Mouse (Mus musculus) E14TG2a.4 (cell line): ENCODE data around the gene Mrtfa.

ENCODE experiments used
- H3K27me3 ChIP-seq: 2 replicates; pipeline ENCODE4 v1.6.1; 2014; ENCODE audit warnings: low read length, control low read depth; ENCODE audit not compliant: insufficient read depth
- H3K36me3 ChIP-seq: 2 replicates; pipeline ENCODE4 v1.6.1; 2014; ENCODE audit warnings: low read length, control low read depth; ENCODE audit not compliant: insufficient read depth
- H3K4me1 ChIP-seq: replicated peaks from 2 replicates; pipeline ENCODE4 v1.6.1; 2014; ENCODE audit warnings: low read depth, low read length, control low read depth
- H3K4me3 ChIP-seq: replicated peaks from 2 replicates; pipeline ENCODE4 v1.5.1; 2014; ENCODE audit warnings: mild to moderate bottlenecking, low read length
- H3K9me3 ChIP-seq: 2 replicates; pipeline ENCODE4 v1.6.1; 2014; ENCODE audit warnings: low read length, control low read depth
- CTCF ChIP-seq: conservative IDR thresholded peaks from 2 replicates; pipeline ENCODE4 v1.5.1; 2014; ENCODE audit warnings: low read length
- NANOG ChIP-seq: IDR thresholded peaks from 2 replicates; pipeline ENCODE4 v1.6.1; 2014; ENCODE audit warnings: borderline replicate concordance, low read length, mixed read lengths
- POU5F1 ChIP-seq: IDR thresholded peaks from 2 replicates; pipeline ENCODE4 v1.6.1; 2014; ENCODE audit warnings: low read length, borderline replicate concordance

Mrtfa gene

DNA sequence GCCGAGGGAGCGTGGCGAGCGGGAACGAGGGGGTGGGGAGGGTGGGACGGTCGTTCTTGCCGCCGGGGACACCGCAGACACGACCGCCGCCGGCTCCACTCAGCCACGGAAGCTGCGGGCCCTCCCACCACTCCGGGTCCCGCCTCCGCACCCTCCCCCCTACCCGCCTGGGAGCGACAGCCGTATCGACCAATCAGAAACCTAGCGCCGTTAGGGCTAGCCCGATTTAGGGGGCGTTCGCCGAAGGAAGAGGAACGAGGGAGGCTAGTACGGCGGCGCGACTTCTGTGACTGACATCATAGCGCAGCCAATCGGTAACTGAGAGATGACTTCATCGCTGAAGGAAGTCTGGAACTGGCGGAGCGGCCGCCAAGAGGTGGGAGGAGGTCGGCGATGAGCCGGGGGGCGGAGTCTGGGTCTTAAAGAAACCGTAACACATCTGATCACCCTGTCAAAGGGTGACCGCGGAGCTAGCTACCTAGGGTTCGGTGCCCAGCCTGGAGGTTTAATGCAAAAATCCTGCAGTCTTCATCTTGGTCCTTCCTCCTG is at the start of gene Mrtfa:
Gene Mrtfa, minus strand, starts transcription at position 128 of the 549 bp plus-strand sequence.
- H3K4me1 ChIP-seq, result peaks cover 30% of the 10 kb centered on the region
- H3K9me3 ChIP-seq, result no peaks in the 10 kb centered on the region
- TF ChIP-seq POU5F1 (no peak), CTCF (no peak), NANOG (no peak)
- peaks cover 16% of the 10 kb centered on the region; the same call in 1 of the 2 replicates for H3K36me3 ChIP-seq
- H3K4me3 ChIP-seq, result peak within 1 kb of the TSS; percentile 97
- no peaks in the 10 kb centered on the region for H3K27me3 ChIP-seq

DNA sequence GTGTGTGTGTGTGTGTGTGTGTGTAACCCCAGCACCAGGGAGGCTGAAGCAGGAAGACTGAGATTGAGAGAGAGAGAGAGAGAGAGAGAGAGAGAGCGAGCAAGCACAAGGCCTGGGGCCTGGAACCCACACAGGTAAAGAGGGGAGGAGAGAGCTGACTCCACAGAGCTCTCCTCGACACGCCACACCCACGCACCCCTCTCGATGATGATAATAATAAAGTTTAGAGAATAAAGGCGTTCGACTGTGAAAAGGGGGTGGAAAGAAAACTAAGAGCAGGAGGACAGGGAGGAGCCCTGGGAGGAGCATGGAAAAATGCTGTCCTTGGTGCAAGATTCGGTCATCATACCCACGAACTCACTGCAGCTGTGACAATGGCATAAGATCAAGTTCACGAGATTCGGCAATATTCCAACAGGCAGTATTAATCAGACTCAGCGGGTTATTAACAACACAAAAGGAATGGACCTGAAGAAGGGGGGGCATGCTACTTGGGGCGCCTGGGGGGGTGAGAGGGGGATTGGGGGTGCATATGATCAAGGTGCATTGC is 49.3 kb upstream of the Mrtfa start:
- Histone ChIP-seq H3K9me3 (no peaks in the 10 kb centered on the region), H3K27me3 (peaks cover 55% of the 10 kb centered on the region), H3K36me3 (no peaks in the 10 kb centered on the region), H3K4me3 (no peak overlapping the region), H3K4me1 (peaks cover 19% of the 10 kb centered on the region)
- TF ChIP-seq NANOG (no peak), POU5F1 (no peak), CTCF (no peak)

DNA sequence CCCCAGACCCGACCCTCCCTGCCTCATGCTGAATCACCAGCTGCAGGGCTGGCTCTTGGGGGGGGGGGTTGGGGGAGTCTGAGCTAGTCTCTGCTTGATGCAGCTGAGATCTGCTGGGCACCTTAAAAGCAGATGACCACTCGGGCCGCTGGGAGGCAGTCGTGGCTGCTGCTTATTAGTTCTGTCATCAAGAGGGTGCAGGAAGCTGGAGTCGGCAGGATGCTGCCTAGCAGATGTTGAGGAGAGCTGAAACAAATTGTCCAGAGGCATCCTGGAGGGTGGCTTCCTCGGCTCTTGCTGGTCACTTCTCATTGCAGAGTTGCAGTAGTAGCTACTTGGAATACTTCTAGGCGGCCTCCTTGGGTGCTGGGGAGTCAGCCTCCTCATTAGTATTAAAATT is 48.7 kb upstream of the Mrtfa start:
- H3K9me3 ChIP-seq, result no peaks in the 10 kb centered on the region
- H3K36me3 ChIP-seq, result no peaks in the 10 kb centered on the region
- TF ChIP-seq CTCF (no peak), NANOG (no peak), POU5F1 (no peak)
- H3K27me3 ChIP-seq, result peaks cover 61% of the 10 kb centered on the region
- peaks cover 19% of the 10 kb centered on the region for H3K4me1 ChIP-seq
- no peak overlapping the region for H3K4me3 ChIP-seq

DNA sequence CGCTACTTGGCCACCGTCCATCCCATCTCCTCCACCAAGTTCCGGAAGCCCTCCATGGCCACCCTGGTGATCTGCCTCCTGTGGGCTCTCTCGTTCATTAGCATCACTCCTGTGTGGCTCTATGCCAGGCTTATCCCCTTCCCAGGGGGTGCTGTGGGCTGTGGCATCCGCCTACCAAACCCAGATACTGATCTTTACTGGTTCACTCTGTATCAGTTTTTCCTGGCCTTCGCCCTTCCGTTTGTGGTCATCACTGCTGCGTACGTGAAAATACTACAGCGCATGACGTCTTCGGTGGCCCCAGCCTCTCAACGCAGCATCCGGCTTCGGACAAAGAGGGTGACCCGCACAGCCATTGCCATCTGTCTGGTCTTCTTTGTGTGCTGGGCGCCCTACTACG is 46.9 kb upstream of the Mrtfa start:
- TF ChIP-seq POU5F1 (no peak), CTCF (no peak), NANOG (no peak)

DNA sequence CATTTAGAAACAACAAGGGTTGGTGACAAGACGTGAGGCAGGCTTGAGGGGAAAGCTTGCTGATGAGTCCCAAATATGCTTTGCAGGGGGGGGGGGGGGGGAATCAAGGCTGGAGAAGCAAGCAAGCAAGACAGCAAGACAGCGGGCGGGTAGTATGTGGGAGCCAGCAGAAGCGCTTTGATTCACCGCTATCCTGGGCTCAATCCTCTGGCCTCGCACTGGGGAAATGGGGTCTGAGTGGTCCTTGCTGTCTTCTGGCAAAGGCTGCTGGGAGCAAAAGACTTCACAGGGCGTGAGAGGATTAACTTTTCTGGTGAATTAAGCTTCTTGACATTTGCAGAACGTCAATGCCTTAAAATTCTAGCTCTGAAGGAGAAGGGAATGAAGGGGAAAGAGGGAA is 45.5 kb upstream of the Mrtfa start:
- TF ChIP-seq CTCF, result no peak
- no peak for TF ChIP-seq NANOG
- TF ChIP-seq POU5F1, result no peak
- H3K9me3 ChIP-seq, result no peaks in the 10 kb centered on the region

More for the DNA sequence above, 46.9 kb upstream of the Mrtfa start:
- H3K4me1 ChIP-seq, result peaks cover 19% of the 10 kb centered on the region
- H3K36me3 ChIP-seq, result no peaks in the 10 kb centered on the region
- no peaks in the 10 kb centered on the region for H3K9me3 ChIP-seq
- H3K4me3 ChIP-seq, result no peak overlapping the region
- peaks cover 71% of the 10 kb centered on the region for H3K27me3 ChIP-seq

DNA sequence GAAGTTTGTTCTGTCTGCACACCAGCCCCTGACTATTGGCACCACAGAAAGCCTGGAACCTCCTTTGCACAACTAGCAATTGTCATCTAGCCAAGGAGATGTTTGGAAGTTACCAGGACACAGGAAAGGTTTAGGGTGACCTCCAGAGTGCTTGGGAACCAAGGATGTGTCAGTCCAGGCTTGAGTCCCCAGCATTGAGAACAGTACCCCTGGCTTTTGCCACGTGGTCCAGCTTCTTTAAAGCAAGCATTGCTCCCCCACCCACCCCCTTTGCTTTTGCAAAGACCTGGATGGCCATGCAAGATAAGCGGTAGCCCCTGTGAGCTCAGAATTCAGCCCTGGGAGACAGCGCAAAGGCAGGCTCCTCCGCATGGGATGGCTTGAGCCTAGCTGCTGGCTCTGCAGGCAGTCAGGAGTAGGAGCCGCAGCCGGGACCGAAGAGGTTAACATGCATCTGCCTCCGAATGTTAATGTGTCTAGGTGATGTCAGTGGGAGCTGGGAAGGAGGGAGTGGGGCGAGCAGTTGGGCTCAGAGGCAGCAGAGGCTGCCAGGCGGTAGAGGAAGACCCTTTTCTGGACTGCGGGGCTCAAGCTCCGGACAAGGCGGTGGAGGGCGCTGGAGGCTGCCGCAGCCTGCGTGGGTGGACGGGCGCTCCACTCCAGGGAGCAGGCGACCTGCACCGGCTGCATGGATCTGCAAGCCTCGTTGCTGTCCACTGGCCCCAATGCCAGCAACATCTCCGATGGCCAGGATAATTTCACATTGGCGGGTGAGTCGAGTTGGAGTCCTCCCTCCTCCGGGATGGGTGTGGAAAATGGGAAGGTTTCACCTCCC is 44.7 kb upstream of the Mrtfa start, which contains the start of gene Mchr1:
Gene Mchr1, plus strand, starts transcription at position 414 of the 835 bp plus-strand sequence.
- no peaks in the 10 kb centered on the region for H3K36me3 ChIP-seq
- no peak for TF ChIP-seq NANOG
- TF ChIP-seq CTCF, result no peak
- TF ChIP-seq POU5F1, result no peak
- H3K4me1 ChIP-seq, result peaks cover 14% of the 10 kb centered on the region
- peaks cover 70% of the 10 kb centered on the region for H3K27me3 ChIP-seq
- H3K4me3 ChIP-seq, result peak within 1 kb of the TSS; percentile 71
- no peaks in the 10 kb centered on the region for H3K9me3 ChIP-seq

More for the DNA sequence above, 45.5 kb upstream of the Mrtfa start:
- H3K4me3 ChIP-seq, result peak overlapping the region; percentile 71
- H3K36me3 ChIP-seq, result no peaks in the 10 kb centered on the region
- peaks cover 70% of the 10 kb centered on the region for H3K27me3 ChIP-seq
- H3K4me1 ChIP-seq, result peaks cover 19% of the 10 kb centered on the region

DNA sequence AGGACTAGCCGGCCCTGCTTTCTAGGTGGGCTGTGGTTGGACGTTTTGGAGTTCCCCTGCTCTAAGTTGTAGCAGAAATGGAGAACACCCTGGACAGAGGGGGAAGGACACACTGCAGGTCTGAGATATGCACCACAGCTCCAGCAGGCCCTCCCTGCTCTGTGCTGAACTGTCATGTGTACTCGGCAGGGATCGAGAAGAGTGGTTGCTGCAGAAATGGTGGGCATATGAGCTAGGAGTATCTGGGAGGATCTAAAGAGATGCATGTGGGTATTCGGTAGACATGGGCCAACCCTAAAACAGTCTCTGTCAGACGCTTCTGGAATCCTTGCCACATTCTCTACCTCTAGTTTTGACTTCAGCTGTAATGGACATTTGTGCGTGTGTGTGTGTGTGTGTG is 40.8 kb upstream of the Mrtfa start:
- Histone ChIP-seq H3K9me3 (no peaks in the 10 kb centered on the region), H3K4me1 (peaks cover 14% of the 10 kb centered on the region), H3K36me3 (no peaks in the 10 kb centered on the region), H3K27me3 (peaks cover 43% of the 10 kb centered on the region), H3K4me3 (no peak overlapping the region)
- TF ChIP-seq POU5F1 (no peak), CTCF (no peak), NANOG (no peak)

DNA sequence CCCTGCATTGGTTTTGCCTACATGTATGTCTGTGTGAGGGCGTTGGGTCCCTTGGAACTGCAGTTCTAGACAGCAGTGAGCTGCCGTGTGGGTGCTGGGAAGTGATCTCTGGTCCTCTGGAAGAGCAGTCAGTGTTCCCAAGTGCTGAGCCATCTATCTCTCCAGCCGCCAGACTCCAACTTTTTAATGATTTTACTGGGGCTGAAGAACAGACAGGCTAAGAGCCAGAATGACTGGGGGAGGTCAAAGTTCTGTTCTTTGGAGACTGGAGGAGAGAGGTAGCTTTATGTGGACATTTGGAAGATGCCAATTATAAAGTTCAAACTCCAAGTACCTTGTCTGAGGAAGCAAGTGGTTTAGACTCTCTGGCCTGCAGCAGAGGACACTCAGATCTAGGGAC is 39.2 kb upstream of the Mrtfa start:
- Histone ChIP-seq H3K4me3 (no peak overlapping the region), H3K4me1 (no peaks in the 10 kb centered on the region), H3K9me3 (no peaks in the 10 kb centered on the region), H3K27me3 (peaks cover 28% of the 10 kb centered on the region), H3K36me3 (no peaks in the 10 kb centered on the region)
- TF ChIP-seq NANOG, result no peak
- no peak for TF ChIP-seq CTCF
- TF ChIP-seq POU5F1, result no peak
